Mouse (Mus musculus) kidney, adult 11 months (tissue): ENCODE measurements at regions not wholly inside any gene's neighbourhood (a gene's known extent, or its start where the extent isn't known, plus 50 kb on each side); places are given as distances from the start of the nearest gene placed in this dataset.

ENCODE experiments used
- DNase-seq: peaks from one replicate; pipeline ENCODE4 v3.0.0; 2022

DNA sequence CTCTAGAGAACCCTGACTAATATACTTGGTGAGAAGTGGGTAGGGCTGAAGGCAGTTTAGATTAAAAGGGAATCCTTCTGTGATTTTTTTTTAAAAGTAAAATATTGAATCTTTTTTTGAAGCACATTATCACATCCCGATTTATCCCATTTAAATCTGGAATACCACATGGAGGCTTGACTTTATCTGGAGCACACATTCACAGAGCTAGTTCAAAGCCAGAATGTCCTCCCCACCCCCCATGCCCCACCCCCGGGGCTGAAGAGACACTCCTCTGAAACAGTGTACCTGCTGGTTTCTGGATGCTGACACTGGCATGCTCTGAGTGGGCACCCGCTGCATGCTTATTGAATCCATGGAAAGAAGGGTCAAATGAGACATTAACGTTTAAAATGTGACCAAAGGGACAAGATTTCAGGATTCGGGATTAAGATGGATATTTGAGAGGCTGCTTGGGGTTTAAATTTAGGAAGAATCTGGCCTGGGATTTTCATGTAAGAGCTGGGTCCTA is 382.0 kb upstream of the Slc30a5 start:
- DNase-seq = no peak

DNA sequence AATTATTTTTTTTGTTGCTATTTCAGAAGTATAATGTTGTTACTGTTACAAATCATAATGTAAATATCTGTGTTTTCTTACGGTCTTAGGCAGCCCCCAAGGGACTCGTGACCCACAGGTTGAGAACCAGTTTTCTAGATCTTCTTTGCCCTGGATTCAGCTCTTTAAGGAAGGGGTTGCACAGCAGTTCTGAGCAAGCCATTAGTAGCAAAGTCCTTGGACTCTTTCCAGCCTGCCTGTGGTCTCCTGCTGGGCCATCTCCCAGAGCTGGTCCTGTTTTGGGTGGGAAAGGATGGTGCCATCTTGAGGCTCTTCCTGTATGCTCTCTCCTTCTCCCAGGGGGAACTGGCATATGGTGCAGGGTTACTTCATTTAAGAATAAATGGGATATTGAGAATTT is 380.9 kb upstream of the Slc30a5 start:
- no peak for DNase-seq

DNA sequence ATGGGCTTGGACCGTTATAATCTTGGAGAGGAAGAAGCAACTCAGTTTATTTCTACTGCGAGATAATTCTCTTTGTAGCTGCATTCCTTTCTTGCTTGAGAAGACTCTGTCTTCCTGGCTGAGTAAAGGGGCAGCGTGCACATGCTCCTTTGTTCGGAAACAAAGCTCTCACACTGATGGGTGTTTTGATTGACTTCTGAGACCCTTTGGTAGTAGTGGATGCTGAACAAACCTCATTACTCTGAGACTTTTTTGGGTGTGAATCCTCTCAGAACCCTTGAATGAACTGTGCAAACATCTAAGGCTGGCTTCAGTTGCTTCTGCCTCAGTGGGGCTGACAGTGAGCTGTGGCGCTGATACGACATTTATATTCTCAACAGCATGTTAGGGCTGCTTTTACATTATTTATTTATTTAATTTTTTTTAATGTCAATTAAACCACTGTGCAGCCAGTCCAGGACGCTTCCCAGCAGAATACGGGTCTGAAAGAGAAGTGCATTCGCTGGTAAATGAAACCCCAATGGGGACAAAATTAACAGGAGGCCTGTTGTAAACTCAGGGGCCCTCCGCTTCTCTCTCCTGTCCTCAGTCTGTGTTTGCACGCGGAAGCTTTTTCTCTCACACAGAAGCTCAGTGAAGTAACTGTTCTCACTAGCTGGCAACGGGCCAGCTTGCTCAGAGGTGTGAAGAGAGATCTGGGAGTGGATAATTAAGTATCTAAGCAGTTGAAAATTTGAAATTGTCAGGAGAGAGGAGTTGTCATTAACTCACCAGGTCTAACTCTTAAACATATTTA is 380.1 kb upstream of the Slc30a5 start:
- DNase-seq = no peak

DNA sequence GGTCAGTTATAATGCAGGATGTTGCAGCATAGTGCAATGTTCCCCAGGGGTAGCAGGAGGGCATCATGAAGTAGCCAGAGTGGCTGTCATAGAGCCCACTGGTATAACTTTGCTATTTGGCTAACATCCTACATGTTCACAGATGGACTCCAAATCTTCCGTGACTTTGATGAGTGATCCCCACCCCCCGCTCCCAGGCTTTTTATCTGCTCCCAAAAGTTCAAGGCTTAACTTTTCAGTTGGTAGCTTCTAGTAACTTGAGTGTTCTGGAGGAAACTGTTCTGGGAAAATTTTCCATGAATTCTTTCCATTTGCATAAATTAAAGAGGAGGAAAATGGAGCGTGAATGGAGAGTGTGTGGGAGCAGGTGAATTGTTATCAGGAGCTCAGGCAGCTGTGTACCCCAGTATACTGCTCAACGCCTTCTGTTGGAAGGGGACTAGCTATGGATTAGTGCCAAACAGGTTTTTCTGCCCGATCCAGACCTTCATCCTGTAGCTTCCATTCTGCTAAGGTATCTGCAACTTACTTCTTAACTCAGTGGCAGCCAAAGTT is 379.2 kb upstream of the Slc30a5 start:
- no peak for DNase-seq

DNA sequence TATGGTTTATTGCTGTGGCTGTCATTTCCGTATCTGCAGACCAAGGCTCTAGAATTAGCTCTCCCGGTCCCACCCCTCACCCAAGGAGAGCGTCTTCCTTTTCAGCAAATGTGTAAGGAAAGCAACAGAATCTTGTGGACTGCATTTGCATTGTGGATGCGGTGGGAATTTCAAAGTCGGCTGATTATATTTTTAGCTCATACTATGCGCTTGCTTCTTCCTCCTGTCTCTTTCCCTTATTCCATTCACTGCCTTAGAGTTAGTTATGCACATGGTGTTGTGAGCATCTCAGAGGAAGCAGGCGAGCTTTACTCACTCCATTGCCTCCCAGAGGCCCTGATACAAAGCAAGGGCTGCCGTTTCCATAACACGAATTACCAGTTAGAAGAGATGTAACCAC is 375.6 kb upstream of the Slc30a5 start:
- no peak for DNase-seq

DNA sequence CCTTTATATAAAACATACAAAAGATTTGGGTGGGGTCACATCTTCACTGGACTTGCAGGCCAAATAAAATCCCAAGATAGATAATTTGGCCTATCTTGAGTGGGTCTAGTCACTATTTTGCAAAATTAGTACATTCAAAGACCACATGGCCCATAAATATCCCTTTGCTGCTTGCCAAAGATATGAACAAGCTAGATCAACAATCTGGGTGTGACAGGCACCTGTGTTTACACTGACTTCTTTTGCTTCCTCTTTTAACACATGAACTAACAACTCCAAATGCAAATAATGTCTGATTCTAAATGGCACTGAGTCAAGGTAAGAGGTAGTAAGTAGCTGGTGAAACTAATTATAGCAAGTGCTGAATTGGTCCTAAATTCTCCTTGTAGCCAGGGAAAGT is 370.2 kb upstream of the Slc30a5 start:
- no peak for DNase-seq

DNA sequence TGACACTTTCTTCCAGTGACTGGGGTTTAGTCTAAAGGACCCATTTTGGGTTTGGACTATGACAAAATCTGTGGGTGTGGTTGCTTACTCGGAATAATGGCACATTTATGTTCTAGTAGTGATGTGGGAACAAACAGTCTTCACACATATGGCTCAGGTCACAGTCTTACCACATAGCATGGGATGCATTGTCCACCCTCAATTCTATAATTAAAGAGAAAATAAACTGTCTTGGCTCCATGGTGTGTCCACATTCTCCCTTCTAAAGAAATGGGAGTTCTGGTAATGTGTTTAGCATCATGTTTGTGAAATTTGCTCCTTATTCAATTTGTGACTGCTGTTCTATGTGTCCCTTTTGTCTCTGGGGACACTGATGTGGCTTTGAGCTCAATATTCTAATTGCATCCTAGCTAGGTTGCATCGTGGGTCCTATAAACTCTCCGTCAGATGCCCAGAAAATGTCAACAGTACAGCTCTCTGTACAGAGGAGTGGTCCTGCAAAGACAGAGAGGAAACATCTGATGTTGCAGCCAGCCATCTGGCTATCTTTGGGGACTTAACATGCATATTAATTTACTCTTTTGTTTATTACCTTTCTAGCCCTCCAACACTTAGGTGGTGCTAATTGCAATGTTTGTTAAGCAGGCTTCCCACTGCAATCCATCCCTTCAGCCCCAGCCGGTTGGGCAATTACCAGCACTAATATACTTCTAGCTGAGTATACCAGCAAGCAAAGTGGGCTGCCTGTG is 369.5 kb upstream of the Slc30a5 start:
- no peak for DNase-seq

DNA sequence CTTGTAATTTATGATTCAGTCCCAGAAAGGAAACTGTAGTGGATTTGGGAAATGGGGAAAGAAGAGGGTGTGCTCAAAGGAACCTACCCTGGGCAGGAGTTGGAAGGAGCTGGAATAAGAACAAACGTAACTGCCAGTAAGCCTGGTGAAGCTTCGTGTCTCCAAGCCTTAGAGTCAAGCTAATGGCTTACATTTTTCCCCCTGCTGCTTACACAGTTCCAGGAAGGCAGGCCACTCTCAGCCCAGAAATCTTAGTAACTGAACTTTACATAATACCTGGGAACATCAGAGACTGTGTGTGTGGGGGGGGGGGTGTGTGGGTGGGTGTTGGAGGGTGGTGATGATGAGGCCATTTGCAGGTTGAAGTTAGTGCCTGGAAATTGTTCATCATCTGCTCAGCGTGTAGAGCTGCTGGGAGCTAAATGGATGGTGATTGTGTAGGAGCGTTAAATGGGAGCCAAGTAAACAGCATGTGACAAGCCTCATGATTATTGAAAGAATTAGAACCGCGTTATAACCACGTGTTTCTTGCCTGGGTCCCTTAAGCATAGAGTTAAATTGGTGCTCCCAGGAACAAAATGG is 357.1 kb upstream of the Slc30a5 start:
- no peak for DNase-seq

DNA sequence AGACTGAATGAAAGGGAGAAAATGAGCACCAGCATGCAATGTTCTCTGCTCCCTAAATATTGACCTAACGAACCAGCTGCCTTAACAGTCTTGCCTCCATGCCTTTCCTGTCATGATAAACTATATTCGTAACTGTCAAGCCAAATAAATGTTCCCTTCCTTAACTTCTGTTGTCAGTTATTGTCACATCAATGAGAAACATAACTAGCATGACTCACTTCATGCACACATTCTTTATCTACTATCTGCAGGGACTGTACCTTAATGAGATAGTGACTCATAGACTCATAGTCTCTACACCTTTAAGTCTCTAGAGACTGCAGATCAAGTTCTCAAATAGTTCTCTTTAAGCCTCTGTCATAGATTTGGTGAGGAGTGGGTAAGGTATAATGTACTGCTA is 349.2 kb upstream of the Slc30a5 start:
- DNase-seq = no peak

DNA sequence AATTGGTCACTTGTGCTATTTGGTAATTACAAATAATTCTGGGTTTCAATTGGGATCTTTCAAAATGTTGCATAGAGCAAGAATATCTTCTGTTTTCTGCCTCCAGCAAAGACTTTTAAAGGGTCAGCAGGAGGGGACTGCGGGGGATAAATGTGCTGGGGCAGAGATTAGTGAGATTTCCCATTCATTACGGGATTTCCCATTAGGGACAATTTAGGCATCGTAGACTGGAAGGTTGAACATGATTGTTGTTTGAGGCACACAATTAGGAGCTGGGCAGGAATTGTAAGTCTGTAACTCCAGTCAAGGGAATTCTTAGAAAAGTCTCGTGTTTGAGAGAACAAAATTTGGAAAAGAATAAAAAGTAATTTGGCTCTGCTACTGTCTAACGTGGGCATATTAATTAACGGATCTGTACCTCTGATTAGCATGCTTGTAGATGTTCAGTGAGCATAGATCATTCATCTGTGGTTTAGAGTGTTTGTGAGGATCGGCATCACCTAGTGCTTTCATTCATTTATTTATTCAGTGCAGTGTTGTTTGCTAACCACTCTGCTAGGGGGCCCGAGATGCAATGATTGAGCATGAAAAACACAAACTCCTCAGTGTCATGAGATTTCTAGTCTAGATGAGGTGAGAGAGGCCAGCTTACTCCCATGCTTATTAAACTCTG is 341.9 kb upstream of the Slc30a5 start:
- no peak for DNase-seq

DNA sequence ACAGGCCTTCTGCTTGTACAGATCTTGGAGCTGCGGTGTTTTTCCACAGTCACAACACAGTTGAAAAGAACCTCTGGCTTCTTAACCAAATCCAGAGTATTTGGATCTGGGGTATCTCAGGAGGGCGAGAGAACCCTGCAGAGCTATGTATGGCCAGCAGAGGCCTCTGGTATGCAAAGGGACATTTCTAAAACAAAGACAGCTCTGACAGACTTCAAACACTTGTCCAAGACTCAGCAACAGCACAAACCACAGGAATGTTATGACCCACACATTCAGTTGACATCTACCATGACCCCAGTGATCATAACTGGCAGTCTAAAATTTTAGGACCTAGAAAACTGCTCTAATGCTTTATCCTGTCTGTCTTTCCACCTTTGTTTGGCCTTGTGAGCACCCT is 328.5 kb upstream of the Slc30a5 start:
- DNase-seq = no peak

DNA sequence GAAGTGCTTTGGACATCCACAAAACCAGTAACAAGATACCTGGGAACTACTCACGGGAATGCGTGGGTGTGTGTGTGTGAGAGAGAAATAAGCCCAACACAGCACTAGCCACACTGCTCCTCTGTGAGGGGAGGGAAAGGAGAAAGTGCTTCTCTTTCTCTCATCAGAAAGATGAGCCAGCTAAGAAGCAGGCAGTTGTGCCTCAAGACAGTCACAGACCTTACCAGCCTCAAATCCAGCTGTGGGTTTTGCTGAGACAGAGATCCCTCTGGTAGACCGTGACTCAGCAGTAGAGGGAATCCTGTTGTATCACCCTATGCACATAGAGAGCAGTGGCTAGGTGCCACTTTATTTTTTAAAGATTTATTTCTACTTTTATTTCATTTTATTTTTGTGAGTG is 326.7 kb upstream of the Slc30a5 start:
- DNase-seq = no peak

DNA sequence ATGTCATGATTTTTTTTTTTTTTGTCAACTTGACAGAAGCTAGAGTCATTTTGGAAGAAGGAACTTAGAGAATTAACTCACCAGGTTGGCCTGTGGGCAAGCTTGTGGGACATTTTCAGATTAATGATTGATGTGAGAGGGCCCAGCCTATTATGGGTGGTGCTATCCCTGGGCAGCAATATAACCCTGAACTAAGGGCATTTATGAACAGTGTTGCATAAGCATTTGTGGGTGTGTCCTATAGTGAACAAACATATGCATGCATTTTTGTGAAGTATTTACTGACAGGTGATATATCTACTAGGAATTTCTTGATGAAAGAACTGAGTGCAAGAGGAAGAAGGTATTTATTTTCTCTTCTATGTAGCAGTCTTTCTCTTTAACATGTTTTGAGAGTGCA is 320.5 kb upstream of the Slc30a5 start:
- DNase-seq = no peak

DNA sequence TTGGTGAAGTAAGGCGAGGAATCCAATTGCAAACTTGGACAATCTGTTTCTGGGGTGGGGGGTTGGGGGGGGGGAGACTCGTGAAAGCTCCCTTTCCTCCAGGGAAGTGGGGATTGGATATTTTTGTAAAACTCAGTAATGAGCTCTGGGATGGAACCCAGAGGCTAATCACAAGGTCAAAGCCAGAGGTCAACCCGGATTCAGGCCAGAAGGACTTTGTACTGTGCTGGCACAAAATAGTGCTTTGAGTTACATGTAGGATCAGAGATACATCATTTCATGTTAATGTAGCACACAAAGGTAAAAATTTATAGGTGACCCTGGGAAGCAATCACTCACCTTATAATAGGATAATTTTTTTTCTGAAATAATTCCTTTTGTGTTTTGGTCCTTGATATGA is 309.5 kb upstream of the Slc30a5 start:
- DNase-seq = peak; percentile 31

DNA sequence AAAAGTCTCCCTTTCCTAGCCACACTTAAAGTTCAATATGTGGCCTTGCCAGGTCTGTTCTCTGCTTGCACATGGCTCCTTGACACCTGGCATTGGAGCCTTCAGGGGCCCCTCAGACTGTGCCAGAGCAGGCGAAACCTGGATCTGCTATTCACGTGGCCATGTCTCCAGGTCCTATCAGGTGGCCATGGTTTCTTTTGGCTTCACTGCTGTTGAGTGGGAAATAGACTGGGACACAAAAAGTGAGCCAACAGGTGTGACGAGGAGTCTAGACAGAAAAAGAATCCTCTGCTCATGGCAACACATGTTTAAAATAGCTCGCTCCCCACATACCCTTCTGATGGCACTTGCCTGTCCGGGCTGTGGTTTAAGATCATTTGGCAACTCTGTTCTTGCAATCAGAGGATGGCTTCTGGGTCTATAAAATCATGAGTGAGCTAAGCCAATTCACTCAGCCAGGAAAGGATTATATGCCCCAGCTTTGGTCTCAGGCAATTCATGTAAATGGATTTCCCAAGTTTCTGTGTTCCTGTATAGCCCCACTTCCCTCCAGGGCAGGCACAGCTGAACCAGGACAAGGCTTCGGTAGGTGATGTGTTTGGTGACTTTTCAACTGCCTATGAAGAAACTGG is 309.0 kb upstream of the Slc30a5 start:
- DNase-seq = no peak

DNA sequence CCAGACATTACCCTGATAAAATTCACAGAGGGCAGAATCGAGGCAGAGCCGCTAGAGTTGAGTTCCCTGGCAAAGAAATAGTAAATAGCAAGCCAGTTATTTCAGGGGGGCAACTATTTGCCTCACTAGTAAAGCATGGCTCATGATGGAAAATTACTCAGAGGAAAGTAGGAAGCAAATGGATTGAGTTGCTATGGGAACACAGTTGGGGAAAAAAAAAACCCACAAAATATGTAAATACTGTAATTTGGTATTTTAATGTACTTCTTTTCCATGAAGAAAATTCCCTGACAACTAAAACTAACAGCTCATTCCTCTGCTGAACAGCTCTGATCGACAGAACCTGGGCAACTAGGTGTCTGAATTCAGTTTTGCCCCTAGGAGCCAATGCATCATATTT is 296.2 kb upstream of the Slc30a5 start:
- DNase-seq = no peak

DNA sequence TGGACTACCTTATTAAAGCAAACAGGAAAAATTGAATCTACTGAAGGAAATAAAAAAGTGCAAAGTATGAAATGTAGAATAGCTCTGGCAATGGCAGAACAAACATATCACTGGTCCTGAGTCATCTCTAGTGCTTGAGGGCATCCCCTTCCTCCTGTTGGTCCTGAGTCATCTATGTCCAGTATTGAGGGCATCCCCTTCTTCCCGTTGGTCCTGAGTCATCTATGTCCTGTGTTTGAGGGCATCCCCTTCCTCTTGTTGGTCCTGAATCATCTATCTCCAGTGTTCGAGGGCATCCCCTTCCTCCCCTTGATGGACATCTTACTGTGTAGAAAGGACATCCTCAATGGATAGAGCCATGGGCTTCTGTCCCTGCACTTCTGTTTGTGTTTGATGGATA is 294.6 kb upstream of the Slc30a5 start:
- no peak for DNase-seq

DNA sequence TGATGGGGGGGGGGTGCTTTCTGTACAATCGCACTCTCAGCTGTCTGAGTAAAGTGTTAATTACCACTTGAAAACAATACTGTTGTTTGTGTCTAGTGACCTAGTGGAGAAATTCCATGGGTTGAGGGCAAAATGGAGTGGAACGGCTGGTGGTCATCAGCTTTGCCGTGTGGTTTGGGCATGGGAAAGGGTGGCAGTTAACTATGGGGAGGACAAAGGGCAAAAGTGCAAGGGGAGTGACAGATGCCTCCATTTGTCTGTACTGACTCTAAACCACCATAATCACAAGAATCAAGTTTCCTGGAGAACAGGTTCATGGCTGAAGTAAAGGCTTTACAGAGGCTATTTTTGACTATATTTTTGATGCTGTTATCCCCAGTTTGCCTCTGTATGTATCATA is 294.0 kb upstream of the Slc30a5 start:
- DNase-seq = no peak

DNA sequence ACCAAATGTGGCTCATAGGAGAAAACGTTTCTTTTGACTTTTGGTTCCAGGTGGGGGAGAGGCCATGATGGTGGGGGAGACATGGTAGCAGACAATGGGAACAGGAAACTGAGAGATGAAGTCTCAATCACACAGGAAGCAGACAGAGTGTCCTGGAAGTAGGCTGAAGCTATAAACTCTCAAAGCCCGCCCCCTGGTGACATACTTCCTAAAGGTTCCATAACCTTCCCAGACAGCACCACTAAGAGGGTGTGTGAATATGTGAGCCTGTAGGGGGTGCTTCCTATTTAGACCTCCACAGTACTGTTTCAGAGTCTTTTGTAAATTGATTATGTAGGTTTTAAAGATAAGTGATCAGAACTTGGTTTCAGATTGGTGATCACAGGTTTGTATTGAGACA is 284.1 kb upstream of the Slc30a5 start:
- DNase-seq = no peak

DNA sequence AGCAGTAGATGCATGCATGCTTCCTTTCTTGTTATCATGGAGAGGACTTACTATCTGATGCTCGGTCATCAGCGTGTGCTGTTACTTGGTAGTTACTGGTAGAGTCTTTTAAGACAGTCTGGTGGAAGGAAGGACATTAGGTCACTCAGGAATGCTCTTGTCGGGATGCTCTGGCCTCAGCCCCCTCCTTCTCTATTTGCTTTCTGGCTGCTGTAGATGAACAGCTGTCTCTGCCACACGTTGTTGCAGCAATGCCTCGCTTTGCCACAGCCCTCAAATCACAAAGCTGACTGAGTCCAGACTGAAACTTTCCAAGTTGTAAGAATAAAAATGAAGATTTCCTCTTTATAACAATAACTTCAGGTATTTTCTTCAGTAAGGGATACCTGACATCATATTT is 282.1 kb upstream of the Slc30a5 start:
- DNase-seq = no peak

DNA sequence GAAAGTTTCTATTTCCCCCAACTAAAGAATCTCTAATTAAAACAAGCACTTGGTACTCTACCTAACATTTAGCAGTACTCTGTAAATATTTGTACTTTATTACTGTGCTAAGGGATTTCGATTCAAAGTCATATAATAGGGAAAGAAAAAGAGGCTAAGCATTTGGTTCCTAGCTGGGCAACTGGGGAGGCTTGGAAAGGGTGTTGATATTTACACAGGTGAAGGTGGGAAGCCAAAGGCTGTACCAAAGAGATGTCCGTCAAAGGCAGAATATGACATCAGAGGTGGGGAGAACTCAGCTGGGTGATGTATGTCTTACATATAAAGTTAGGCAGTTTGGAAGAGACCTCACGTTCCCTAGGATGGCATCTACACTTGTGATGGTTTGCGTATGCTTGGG is 278.9 kb upstream of the Slc30a5 start:
- DNase-seq = no peak

DNA sequence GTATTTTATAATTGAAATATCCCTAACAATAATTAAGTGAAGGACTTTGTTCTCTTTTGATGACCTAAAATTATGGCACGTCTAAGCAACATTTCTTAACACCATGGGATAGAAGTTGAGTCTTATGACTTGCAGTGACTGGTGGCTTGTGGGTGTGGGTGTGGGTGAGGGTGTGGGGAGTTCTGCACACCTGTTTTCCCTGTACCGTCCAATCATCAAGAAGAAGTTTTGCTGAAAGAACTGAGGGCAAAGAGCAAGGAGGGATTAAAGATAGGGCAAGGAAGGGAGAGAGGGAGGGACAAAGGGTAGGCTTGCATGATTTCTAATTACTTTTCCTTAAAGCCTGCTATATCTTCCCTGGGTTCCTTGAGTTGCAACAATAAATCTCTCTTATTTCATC is 278.5 kb upstream of the Slc30a5 start:
- no peak for DNase-seq

DNA sequence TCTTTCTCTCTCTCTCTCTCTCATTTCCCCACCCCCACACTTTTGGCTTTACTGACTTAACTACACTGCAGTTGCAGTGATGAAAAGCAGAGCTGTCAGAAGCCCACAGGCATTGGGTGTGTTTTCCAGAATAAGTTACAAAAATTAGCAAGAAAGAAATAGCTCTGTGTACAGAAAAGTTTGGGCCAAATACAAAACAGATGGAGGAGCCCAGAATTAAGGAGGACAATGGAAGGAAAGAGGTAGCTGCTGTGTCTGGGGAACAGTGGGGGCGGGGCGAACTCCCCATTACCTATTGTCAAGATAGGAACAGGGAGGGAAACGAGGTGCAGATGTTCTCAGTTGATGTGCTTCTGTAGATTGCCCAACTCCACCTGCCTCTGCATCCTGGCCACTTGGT is 267.4 kb upstream of the Slc30a5 start:
- DNase-seq = no peak
